Mouse (Mus musculus) kidney, postnatal 4 days (tissue): Measurements from ENCODE around the gene Zc3h12d.
"Not testable (repeated sequence)": the region's sequence is repeated elsewhere in the genome, so short reads cannot be mapped to it uniquely, and the experiment has no call there.

Experiments
- DNase-seq, 2 experiments: peaks; one replicate each; pipeline ENCODE4 v3.0.0; 2021; ENCODE audit warnings: mixed read lengths in 2 of 2

The Zc3h12d gene

GRCm38 (mm10) chr10:7874194-7874593 is 41.9 kb downstream of the Zc3h12d start:
- DNase-seq = no peak

GRCm38 (mm10) chr10:7880283-7880682 is 48.0 kb downstream of the Zc3h12d start:
- DNase-seq = not testable (repeated sequence)

- no peak for DNase-seq
These were observed 49.7 kb downstream of the Zc3h12d start for GRCm38 (mm10) chr10:7881971-7882370.

GRCm38 (mm10) chr10:7883524-7883923 is 51.3 kb downstream of the Zc3h12d start:
- peak; percentile 84 to 85 for DNase-seq

- peak in 1 of 2 experiments; percentile 39 for DNase-seq
These were observed 56.1 kb downstream of the Zc3h12d start for GRCm38 (mm10) chr10:7888256-7888868.

GRCm38 (mm10) chr10:7900719-7901627 is 68.7 kb downstream of the Zc3h12d start:
- no peak for DNase-seq

- no peak for DNase-seq
These were observed 71.9 kb downstream of the Zc3h12d start for GRCm38 (mm10) chr10:7904157-7904556.

- DNase-seq = no peak
These were observed 74.9 kb downstream of the Zc3h12d start for GRCm38 (mm10) chr10:7907151-7907550.

- DNase-seq = peak; percentile 22 to 42
These were observed 79.0 kb downstream of the Zc3h12d start for GRCm38 (mm10) chr10:7911268-7911667.
